Mouse (Mus musculus) spleen, adult 2 months (tissue): Measurements from ENCODE around the gene Clcn1.

ENCODE experiments used
- CTCF ChIP-seq: fragments of 200-500 bp; IDR thresholded peaks from 2 replicates; pipeline ENCODE4 v1.5.1; 2011; ENCODE audit warnings: mild to moderate bottlenecking, inconsistent platforms; ENCODE audit not compliant: insufficient read depth, insufficient read length, insufficient replicate concordance; ENCODE audit errors: extremely low read depth
- POLR2A ChIP-seq: fragments of 200-500 bp; IDR thresholded peaks from 2 replicates; pipeline ENCODE4 v1.6.1; 2011; ENCODE audit warnings: low read depth, low read length, inconsistent platforms

GRCm38 (mm10) chr6:42365215-42365614, 78.7 kb downstream of the Clcn1 start:
- TF ChIP-seq CTCF (no peak), POLR2A (no peak)
